Mouse (Mus musculus) bone marrow, adult 2 months (tissue): ENCODE measurements around the gene Tnni3k.

ENCODE experiments used
- CTCF ChIP-seq: fragments of 200-500 bp; IDR thresholded peaks from 2 replicates; pipeline ENCODE4 v1.5.1; 2011; ENCODE audit warnings: low read length, control low read depth; ENCODE audit not compliant: control insufficient read depth, insufficient read depth
- POLR2A ChIP-seq: fragments of 200-500 bp; IDR thresholded peaks from 2 replicates; pipeline ENCODE4 v1.6.1; 2011; ENCODE audit warnings: low read depth, mild to moderate bottlenecking, control low read depth, low read length, borderline replicate concordance; ENCODE audit not compliant: control insufficient read depth

DNA sequence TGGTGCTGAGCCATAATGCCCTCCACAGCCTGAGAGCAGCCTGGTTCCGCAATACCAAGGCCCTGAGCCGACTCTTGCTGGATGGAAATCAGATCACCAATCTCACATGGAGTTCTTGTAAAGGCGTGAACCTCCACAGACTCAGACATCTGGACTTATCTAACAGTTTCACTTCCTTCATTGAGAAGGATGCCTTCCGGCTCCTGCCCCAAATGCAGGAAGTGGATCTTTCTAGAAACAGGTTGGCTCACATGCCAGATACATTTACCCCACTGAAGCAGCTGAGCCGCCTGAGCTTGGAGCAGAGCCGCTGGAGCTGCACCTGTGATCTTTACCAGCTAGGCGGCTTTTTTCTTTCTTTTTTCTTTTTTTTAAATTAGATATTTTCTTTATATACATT lies 213.0 kb downstream of the Tnni3k start:
- TF ChIP-seq CTCF (no peak), POLR2A (no peak)
